Mouse (Mus musculus): ENCODE data around the gene Gm8180. TPM values are rescaled to one million over a fixed set of nuclear protein-coding genes. Genes with fewer than 3 reads are reported as not detected.

The Gm8180 gene
- polyA plus RNA-seq, 1 experiment from 2014 or later: not detected

Other genes with a start within 250 kb of the Gm8180 start
- not detected in 2 replicates for gene Gm5799, start 241.2 kb downstream of the Gm8180 start, polyA plus RNA-seq (2016; fragmentation: Nextera tagmentation; extraction: Ambion mirVana)
- not detected in 2 replicates for gene Gm17654, start 205.6 kb downstream of the Gm8180 start, polyA plus RNA-seq (2016; fragmentation: Nextera tagmentation; extraction: Ambion mirVana)
- gene Gm10375, start 176.7 kb downstream of the Gm8180 start, polyA plus RNA-seq (2016; fragmentation: Nextera tagmentation; extraction: Ambion mirVana): not detected in 2 replicates
- gene Gm8165, start 107.5 kb downstream of the Gm8180 start, polyA plus RNA-seq (2016; fragmentation: Nextera tagmentation; extraction: Ambion mirVana): not detected in 2 replicates
- 1.4 and 1.6 TPM in 2 replicates for gene Gm7324, start 86.9 kb downstream of the Gm8180 start, polyA plus RNA-seq (2016; fragmentation: Nextera tagmentation; extraction: Ambion mirVana)
- not detected in 2 replicates for gene Gm16506, start 57.3 kb downstream of the Gm8180 start, polyA plus RNA-seq (2016; fragmentation: Nextera tagmentation; extraction: Ambion mirVana)
- not detected in 2 replicates for gene Gm6526, start 36.9 kb downstream of the Gm8180 start, polyA plus RNA-seq (2016; fragmentation: Nextera tagmentation; extraction: Ambion mirVana)
- gene Ear1, start 90.8 kb upstream of the Gm8180 start, polyA plus RNA-seq (2016; fragmentation: Nextera tagmentation; extraction: Ambion mirVana): not detected in 2 replicates
- not detected in 2 replicates for gene Ear10, start 138.8 kb upstream of the Gm8180 start, polyA plus RNA-seq (2016; fragmentation: Nextera tagmentation; extraction: Ambion mirVana)
- gene Gm8113, start 140.6 kb upstream of the Gm8180 start, polyA plus RNA-seq (2016; fragmentation: Nextera tagmentation; extraction: Ambion mirVana): 4.7 and 5.5 TPM in 2 replicates
- gene Ang5, start 172.3 kb upstream of the Gm8180 start, polyA plus RNA-seq (2016; fragmentation: Nextera tagmentation; extraction: Ambion mirVana): not detected in 2 replicates
- not detected in 2 replicates for gene Ang6, start 217.5 kb upstream of the Gm8180 start, polyA plus RNA-seq (2016; fragmentation: Nextera tagmentation; extraction: Ambion mirVana)